Mouse (Mus musculus): Measurements from ENCODE around the gene Tmem270. TPM values are rescaled to one million over a fixed set of nuclear protein-coding genes. Genes with fewer than 3 reads are reported as not detected.

Tmem270 gene
- total and polyA plus RNA-seq, 3 experiments, result not detected

DNA sequence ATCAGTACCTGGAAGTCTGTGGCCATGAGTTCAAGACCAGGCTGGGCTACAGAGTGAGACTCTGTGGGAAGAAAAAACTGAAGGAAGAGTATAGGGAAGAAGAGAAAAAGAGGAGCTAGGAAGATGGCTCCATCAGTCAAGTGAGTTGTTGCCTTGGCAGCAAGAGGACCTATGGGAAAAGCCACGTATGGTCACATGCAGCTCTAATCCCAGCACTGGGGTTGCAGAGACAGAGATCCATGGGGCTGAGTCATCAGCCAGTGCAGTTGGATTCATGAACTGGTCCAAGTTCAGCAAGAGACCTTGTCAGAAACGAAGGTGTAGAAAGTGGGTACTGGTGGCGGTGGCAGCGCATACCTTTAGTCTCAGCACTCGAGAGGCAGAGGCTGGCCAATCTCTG, 31.3 kb downstream of the Tmem270 start:
- dilution Hi-C loops (cut with MboI; ENCODE audit: extremely low pct_ligation_motif_present, extremely low pct_unique_long_range_greater_than_20kb, low sequenced_read_pairs), result no loop called here
- no peak overlapping the region for H3K4me3 ChIP-seq (replicated peaks in 1 of 3; ENCODE audit: low read depth in 2 of 3, low read length in 2 of 3, poor library complexity in 1 of 3)
- H3K4me2 ChIP-seq (ENCODE audit: insufficient read depth, low read depth, poor library complexity, severe bottlenecking), result no peak overlapping the region
- H3K9ac ChIP-seq (ENCODE audit: insufficient read depth, low read depth), result no peak overlapping the region
- in situ Hi-C loops (cut with MboI; ENCODE audit: low pct_ligation_motif_present, low pct_unique_long_range_greater_than_20kb, low sequenced_read_pairs), result loop anchor here (25.0 kb wide), 1 partner anchor 88 kb away; no protein-coding TSS in a partner anchor
- TF ChIP-seq CTCF (conservative IDR thresholded peaks at IDR 0.05 in 1 of 2, IDR thresholded peaks at IDR 0.05 in 1 of 2; ENCODE audit: low read depth in 2 of 2, low read length in 2 of 2), result no peak
- no peak for TF ChIP-seq ZC3H11A (IDR thresholded peaks at IDR 0.05; ENCODE audit: low read depth, low read length)
- TF ChIP-seq IRF4 (IDR thresholded peaks at IDR 0.05; ENCODE audit: low read depth, low read length), result no peak
- TF ChIP-seq BHLHE40 (IDR thresholded peaks at IDR 0.05; ENCODE audit: low read depth, low read length), result no peak
- no peak for DNase-seq (ENCODE audit: extremely low read depth)
- no peaks in the 10 kb centered on the region for H3K79me2 ChIP-seq (replicated peaks; ENCODE audit: control insufficient read depth, extremely low read depth, insufficient read depth, poor library complexity, severe bottlenecking)
- H3K4me1 ChIP-seq (ENCODE audit: control insufficient read depth in 1 of 2, insufficient read depth in 2 of 2), result no peaks in the 10 kb centered on the region
- H3K27me3 ChIP-seq (replicated peaks), result peaks cover 84% of the 10 kb centered on the region
- no peaks in the 10 kb centered on the region for H3K36me3 ChIP-seq (replicated peaks in 1 of 2; ENCODE audit: control insufficient read depth in 1 of 2, insufficient read depth in 1 of 2, low read length in 1 of 2)
- no peak overlapping the region for H3K27ac ChIP-seq (ENCODE audit: insufficient read depth, low read depth)
- H3K9me3 ChIP-seq (replicated peaks; ENCODE audit: low read length), result peaks cover 2% of the 10 kb centered on the region

DNA sequence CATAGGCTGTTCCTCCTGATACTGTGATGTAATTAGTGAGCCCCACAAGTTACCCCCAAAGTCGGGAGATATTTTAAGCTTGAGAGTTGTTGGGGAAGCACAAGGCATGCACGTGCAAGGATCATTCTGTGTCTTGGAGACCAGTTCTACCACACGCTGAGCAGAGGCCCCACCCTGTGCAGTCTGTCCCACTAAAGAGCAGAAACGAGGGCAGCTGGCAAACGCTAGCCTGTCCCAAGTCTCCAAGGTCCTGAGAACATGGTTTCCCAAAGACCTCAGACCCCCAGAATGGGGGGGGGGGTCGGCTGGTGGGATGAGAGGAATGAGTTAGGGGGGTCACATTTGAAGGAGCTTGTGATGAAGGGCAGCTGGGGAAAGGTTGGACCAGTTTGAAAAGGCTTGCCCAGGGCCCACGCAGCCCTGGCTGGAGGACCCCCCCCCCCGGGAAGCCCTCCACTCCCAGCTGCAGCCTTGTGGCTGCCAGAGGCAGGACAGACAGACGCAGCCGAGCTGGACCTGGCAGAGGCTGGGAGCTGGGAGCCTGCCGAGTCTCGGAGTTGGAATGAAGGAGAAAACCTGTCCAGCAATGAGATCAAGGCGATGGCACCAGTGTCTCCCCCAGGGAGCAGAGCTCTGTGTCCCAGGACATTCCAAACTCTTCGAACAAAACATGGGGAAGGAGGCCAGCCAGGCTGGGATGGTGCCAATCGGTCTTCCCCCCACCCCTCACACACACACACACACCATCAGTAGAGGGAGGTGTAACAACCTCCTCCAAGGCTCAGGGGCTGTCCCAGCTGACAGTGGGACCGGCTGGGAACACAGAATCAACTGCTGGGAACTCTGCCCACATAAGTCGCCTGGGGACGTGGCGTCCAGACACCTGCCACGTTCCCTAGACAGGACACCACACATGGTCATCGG, 32.3 kb downstream of the Tmem270 start:
- no peak overlapping the region for H3K27ac ChIP-seq (ENCODE audit: insufficient read depth, low read depth)
- H3K4me1 ChIP-seq (ENCODE audit: control insufficient read depth in 1 of 2, insufficient read depth in 2 of 2), result no peaks in the 10 kb centered on the region
- no peak overlapping the region for H3K9ac ChIP-seq (ENCODE audit: insufficient read depth, low read depth)
- H3K27me3 ChIP-seq (replicated peaks), result peaks cover 82% of the 10 kb centered on the region
- no peak overlapping the region for H3K4me3 ChIP-seq (replicated peaks in 1 of 3; ENCODE audit: low read depth in 2 of 3, low read length in 2 of 3, poor library complexity in 1 of 3)
- in situ Hi-C loops (cut with MboI; ENCODE audit: low pct_ligation_motif_present, low pct_unique_long_range_greater_than_20kb, low sequenced_read_pairs), result no loop called here
- DNase-seq (ENCODE audit: extremely low read depth), result no peak
- no peak overlapping the region for H3K4me2 ChIP-seq (ENCODE audit: insufficient read depth, low read depth, poor library complexity, severe bottlenecking)
- peaks cover 2% of the 10 kb centered on the region for H3K9me3 ChIP-seq (replicated peaks; ENCODE audit: low read length)
- TF ChIP-seq BHLHE40 (IDR thresholded peaks at IDR 0.05; ENCODE audit: low read depth, low read length) (0 out of 2 replicates have a peak, but pooled peaks have one; percentile 12), NELFE (IDR thresholded peaks at IDR 0.05; ENCODE audit: low read depth, low read length) (no peak)
- no peaks in the 10 kb centered on the region for H3K79me2 ChIP-seq (replicated peaks; ENCODE audit: control insufficient read depth, extremely low read depth, insufficient read depth, poor library complexity, severe bottlenecking)
- dilution Hi-C loops (cut with MboI; ENCODE audit: extremely low pct_ligation_motif_present, extremely low pct_unique_long_range_greater_than_20kb, low sequenced_read_pairs), result no loop called here
- H3K36me3 ChIP-seq (replicated peaks in 1 of 2; ENCODE audit: control insufficient read depth in 1 of 2, insufficient read depth in 1 of 2, low read length in 1 of 2), result no peaks in the 10 kb centered on the region

DNA sequence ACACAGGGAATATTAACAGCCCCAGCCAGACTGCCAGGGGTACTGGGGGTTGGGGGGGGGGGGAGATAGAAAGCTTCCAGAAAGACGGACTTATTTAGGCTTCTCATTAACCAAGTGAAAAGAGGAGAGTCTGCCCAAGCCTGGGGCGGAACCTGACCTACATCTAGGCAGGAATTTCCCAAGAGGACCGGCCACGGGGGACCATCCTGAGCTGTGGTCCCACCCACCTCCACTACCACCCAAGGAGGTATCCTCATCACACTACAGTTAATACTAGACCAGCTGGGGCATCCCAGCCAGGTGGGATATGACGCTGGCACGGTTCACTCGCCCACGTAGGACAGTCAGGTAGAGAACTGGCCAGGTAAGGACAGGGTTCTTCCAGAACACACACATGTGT, 33.5 kb downstream of the Tmem270 start:
- dilution Hi-C loops (cut with MboI; ENCODE audit: extremely low pct_ligation_motif_present, extremely low pct_unique_long_range_greater_than_20kb, low sequenced_read_pairs), result no loop called here
- no peak overlapping the region for H3K4me2 ChIP-seq (ENCODE audit: insufficient read depth, low read depth, poor library complexity, severe bottlenecking)
- in situ Hi-C loops (cut with MboI; ENCODE audit: low pct_ligation_motif_present, low pct_unique_long_range_greater_than_20kb, low sequenced_read_pairs), result no loop called here

More for the DNA sequence above, 33.5 kb downstream of the Tmem270 start:
- Histone ChIP-seq H3K4me3 (replicated peaks in 1 of 3; ENCODE audit: low read depth in 2 of 3, low read length in 2 of 3, poor library complexity in 1 of 3) (no peak overlapping the region), H3K27me3 (replicated peaks) (peaks cover 78% of the 10 kb centered on the region), H3K9me3 (replicated peaks; ENCODE audit: low read length) (peaks cover 2% of the 10 kb centered on the region), H3K9ac (ENCODE audit: insufficient read depth, low read depth) (no peak overlapping the region), H3K79me2 (replicated peaks; ENCODE audit: control insufficient read depth, extremely low read depth, insufficient read depth, poor library complexity, severe bottlenecking) (no peaks in the 10 kb centered on the region), H3K4me1 (ENCODE audit: control insufficient read depth in 1 of 2, insufficient read depth in 2 of 2) (no peaks in the 10 kb centered on the region), H3K27ac (ENCODE audit: insufficient read depth, low read depth) (no peak overlapping the region), H3K36me3 (replicated peaks in 1 of 2; ENCODE audit: control insufficient read depth in 1 of 2, insufficient read depth in 1 of 2, low read length in 1 of 2) (no peaks in the 10 kb centered on the region)
- DNase-seq (ENCODE audit: extremely low read depth), result no peak
- TF ChIP-seq TBP (conservative IDR thresholded peaks at IDR 0.05; ENCODE audit: low read depth, low read length) (no peak), SIN3A (IDR thresholded peaks at IDR 0.05; ENCODE audit: low read length) (no peak), SMC3 (IDR thresholded peaks at IDR 0.05; ENCODE audit: low read depth, low read length) (no peak), RAD21 (IDR thresholded peaks at IDR 0.05; ENCODE audit: low read depth, low read length) (no peak), CTCF (conservative IDR thresholded peaks at IDR 0.05 in 1 of 2, IDR thresholded peaks at IDR 0.05 in 1 of 2; ENCODE audit: low read depth in 2 of 2, low read length in 2 of 2) (no peak), GABPA (IDR thresholded peaks at IDR 0.05; ENCODE audit: insufficient replicate concordance, low read depth, low read length) (no peak)

Measured in CH12.LX (cell line).